Mouse (Mus musculus): ENCODE results near the gene Chp2. TPM values are rescaled to one million over a fixed set of nuclear protein-coding genes. Genes with fewer than 3 reads are reported as not detected.

The Chp2 gene
- polyA plus RNA-seq (2015; fragmentation: Nextera tagmentation; extraction: Ambion mirVana), result 1.4 and 2.2 TPM in 2 replicates

DNA sequence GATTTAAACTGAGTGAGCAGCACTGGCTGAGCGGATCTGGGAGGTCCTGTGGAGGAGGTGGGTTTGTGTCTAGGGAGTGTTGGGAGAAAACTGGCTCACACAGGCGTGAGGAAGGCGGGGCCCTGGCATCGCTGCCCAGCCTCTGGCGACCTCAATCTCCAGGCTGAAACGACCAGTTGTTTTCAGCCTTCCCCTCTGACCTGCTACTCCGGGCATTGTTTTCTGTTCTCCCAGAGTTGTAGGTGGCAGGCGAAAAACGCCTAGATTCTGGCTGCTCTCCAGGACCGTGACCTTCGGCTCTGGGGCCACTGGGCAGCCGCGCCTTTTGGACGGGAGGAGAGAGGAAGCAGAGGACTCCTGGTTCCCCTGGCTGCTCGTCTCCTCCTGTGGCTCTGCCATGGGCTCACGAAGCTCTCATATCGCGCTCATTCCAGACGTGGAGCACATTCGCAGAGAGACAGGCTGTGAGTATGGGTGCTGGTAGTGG is at the start of gene Chp2:
Gene Chp2, plus strand, starts transcription at position 182 of the 487 bp plus-strand sequence.

DNA sequence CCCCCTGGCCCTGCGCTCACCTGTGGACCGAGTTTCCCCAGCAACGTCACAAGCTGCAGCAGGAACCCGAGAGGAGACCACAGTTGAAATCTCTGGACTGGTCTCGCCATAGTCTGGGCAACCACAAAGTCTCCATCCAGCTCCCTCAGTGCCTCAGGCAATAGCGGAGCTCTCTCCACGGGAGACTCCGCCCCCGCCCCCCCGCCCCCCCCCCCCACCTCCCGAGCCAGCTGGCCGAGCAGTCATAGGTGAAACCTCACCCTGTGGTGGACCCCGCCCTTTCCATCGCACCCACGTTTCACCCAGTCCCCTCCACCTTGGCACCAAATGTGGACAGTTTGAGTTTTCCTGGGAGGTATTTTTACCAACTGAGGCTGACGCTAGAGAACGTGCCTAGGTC is 33.3 kb upstream of the Chp2 start, which contains the start of gene Ern2:
Gene Ern2, minus strand, starts transcription at position 165 of the 400 bp plus-strand sequence.

Other genes with a start within 250 kb of the Chp2 start
- gene Cog7, start 237.8 kb upstream of the Chp2 start, polyA plus RNA-seq (2015; fragmentation: Nextera tagmentation; extraction: Ambion mirVana), result 23.6 and 29.4 TPM in 2 replicates
- 24.6 and 25.7 TPM in 2 replicates for gene Gga2, start 198.3 kb upstream of the Chp2 start, polyA plus RNA-seq (2015; fragmentation: Nextera tagmentation; extraction: Ambion mirVana)
- gene Ubfd1, start 152.3 kb upstream of the Chp2 start, polyA plus RNA-seq (2015; fragmentation: Nextera tagmentation; extraction: Ambion mirVana), result 69.7 and 76.1 TPM in 2 replicates
- gene Ears2, start 152.2 kb upstream of the Chp2 start, polyA plus RNA-seq (2015; fragmentation: Nextera tagmentation; extraction: Ambion mirVana), result 7.1 and 7.5 TPM in 2 replicates
- 874 and 958 TPM in 2 replicates for gene Ndufab1, start 117.6 kb upstream of the Chp2 start, polyA plus RNA-seq (2015; fragmentation: Nextera tagmentation; extraction: Ambion mirVana)
- 3.4 and 3.7 TPM in 2 replicates for gene Palb2, start 86.5 kb upstream of the Chp2 start, polyA plus RNA-seq (2015; fragmentation: Nextera tagmentation; extraction: Ambion mirVana)
- gene Dctn5, start 86.5 kb upstream of the Chp2 start, polyA plus RNA-seq (2015; fragmentation: Nextera tagmentation; extraction: Ambion mirVana), result 143 and 150 TPM in 2 replicates
- 7.1 and 7.2 TPM in 2 replicates for gene Plk1, start 60.1 kb upstream of the Chp2 start, polyA plus RNA-seq (2015; fragmentation: Nextera tagmentation; extraction: Ambion mirVana)
- gene Ern2, start 33.3 kb upstream of the Chp2 start, polyA plus RNA-seq (2015; fragmentation: Nextera tagmentation; extraction: Ambion mirVana), result 1.2 and 1.5 TPM in 2 replicates
- 227 and 228 TPM in 2 replicates for gene Prkcb, start 69.3 kb downstream of the Chp2 start, polyA plus RNA-seq (2015; fragmentation: Nextera tagmentation; extraction: Ambion mirVana)